Mouse (Mus musculus) macrophage (primary cell): ENCODE data around the gene Pcdh15. TPM values are rescaled to one million over a fixed set of nuclear protein-coding genes. Genes with fewer than 3 reads are reported as not detected.

Experiments
- H3K27ac ChIP-seq: fragments of 350-480 bp; formaldehyde crosslinking; 2 replicates; pipeline ENCODE4 v1.9.0; 2021
- H3K36me3 ChIP-seq: fragments of 350-480 bp; formaldehyde crosslinking; 2 replicates; pipeline ENCODE4 v1.9.0; 2021; ENCODE audit errors: inconsistent target
- H3K4me3 ChIP-seq: fragments of 350-480 bp; formaldehyde crosslinking; 2 replicates; pipeline ENCODE4 v1.9.0; 2021; ENCODE audit errors: inconsistent target
- H3K79me2 ChIP-seq: fragments of 350-480 bp; formaldehyde crosslinking; 2 replicates; pipeline ENCODE4 v1.9.0; 2021; ENCODE audit errors: inconsistent target
- WGBS: methylation state at CpG from one replicate; pipeline ENCODE4 v1.1.7; 2026; ENCODE audit warnings: inconsistent platforms; ENCODE audit not compliant: missing documents; 5-methylcytosine and 5-hydroxymethylcytosine counted together
- polyA plus RNA-seq: library from polyadenylated mRNA; stranded (reverse); fragments of 250-400 nt; gene quantifications from 3 replicates; pipeline ENCODE4 v1.2.4, GENCODE M21; 2018; ENCODE audit warnings: inconsistent platforms

Gene Pcdh15
- polyA plus RNA-seq, 1 experiment from 2014 or later, result not detected

- no peaks in the 10 kb centered on the region for H3K79me2 ChIP-seq
- H3K4me3 ChIP-seq, result no peak overlapping the region
- 51% methylated on average over 6 of the region's 6 CpGs for WGBS
- H3K27ac ChIP-seq, result no peak overlapping the region
- H3K36me3 ChIP-seq, result no peaks in the 10 kb centered on the region
Observed at GRCm38 (mm10) chr10:74642125-74642524, 1543.0 kb downstream of the Pcdh15 start.

DNA sequence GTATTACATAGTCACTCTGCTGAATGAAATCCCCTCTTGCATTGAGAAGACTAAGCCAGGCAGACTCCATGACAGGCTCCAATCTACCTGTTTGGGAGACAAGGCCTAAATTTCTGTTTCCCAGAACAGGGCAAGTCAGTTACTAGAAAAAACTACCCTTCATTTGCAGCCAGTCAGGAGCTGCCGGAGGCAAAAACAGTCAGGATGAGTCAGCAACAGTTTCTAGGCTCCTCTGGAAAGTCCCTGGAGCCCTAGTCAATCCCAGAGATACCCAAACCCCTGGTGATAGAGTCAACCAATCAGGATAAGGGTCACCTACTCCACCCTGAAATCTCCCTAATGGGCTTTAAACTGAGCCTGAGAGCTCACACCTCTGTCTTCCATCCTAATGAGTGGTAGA, 1564.0 kb downstream of the Pcdh15 start:
- no peak overlapping the region for H3K4me3 ChIP-seq
- H3K27ac ChIP-seq, result no peak overlapping the region
- H3K79me2 ChIP-seq, result no peaks in the 10 kb centered on the region
- H3K36me3 ChIP-seq, result no peaks in the 10 kb centered on the region
- WGBS, result 63% methylated on average over 1 of the region's 1 CpGs

- WGBS, result 80% methylated on average over 4 of the region's 4 CpGs
- H3K27ac ChIP-seq, result no peak overlapping the region
- H3K4me3 ChIP-seq, result no peak overlapping the region
- no peaks in the 10 kb centered on the region for H3K36me3 ChIP-seq
- no peaks in the 10 kb centered on the region for H3K79me2 ChIP-seq
Observed at GRCm38 (mm10) chr10:74680016-74680491, 1580.9 kb downstream of the Pcdh15 start.

DNA sequence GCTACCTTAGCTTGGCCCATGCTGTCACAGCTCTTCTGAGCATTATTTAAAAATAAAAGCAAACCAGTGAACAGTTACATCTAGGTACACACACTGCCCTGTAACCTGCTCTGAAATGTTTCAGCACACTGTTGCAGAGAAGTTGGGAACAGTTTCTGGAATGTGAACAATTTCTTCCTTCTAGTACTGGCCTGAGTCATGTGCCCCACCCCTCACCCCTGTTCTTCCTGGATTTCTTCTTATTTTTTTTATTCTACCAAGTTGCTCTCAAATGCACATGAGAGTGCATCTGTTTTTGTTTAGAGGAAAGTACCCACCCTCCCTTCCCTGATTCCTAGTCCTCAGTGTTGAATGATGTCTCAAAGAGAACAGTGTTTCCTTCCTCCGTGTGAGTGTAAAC, 1581.4 kb downstream of the Pcdh15 start:
- H3K27ac ChIP-seq, result no peak overlapping the region
- H3K79me2 ChIP-seq, result no peaks in the 10 kb centered on the region
- H3K4me3 ChIP-seq, result no peak overlapping the region
- WGBS, result 64% methylated on average over 1 of the region's 1 CpGs
- H3K36me3 ChIP-seq, result no peaks in the 10 kb centered on the region
